Mouse (Mus musculus): Measurements from ENCODE around the gene Pmvk. TPM values are rescaled to one million over a fixed set of nuclear protein-coding genes. Genes with fewer than 3 reads are reported as not detected.

The Pmvk gene
- total and polyA plus RNA-seq, 2 experiments from 2014 or later, result 80.1 to 96.8 TPM

- H3K27me3 ChIP-seq (ENCODE audit: insufficient read depth, low read length), result no peaks in the 10 kb centered on the region
- H3K27ac ChIP-seq (ENCODE audit: low read depth, low read length), result no peak within 1 kb of the TSS
- peak within 1 kb of the TSS; percentile 39; the same call in 1 of the 2 replicates for H3K9ac ChIP-seq
- DNase-seq, result no peak
- peaks cover 24% of the 10 kb centered on the region for H3K36me3 ChIP-seq (ENCODE audit: insufficient read depth)
- 4% methylated on average over 16 of the region's 16 CpGs for WGBS
- no peaks in the 10 kb centered on the region for H3K9me3 ChIP-seq (ENCODE audit: low read length)
- peak; percentile 50 for ATAC-seq
- peaks cover 2% of the 10 kb centered on the region for H3K4me1 ChIP-seq (ENCODE audit: insufficient read depth)
- no peak for TF ChIP-seq CTCF (IDR thresholded peaks at IDR 0.05; ENCODE audit: low read depth)
- H3K4me3 ChIP-seq (ENCODE audit: low read depth, low read length), result peak within 1 kb of the TSS; percentile 23
- peak within 1 kb of the TSS; percentile 35 for H3K4me2 ChIP-seq (ENCODE audit: low read depth)
Measured at GRCm38 (mm10) chr3:89436176-89437113, 17.9 kb upstream of the Pmvk start, which contains the start of gene Pbxip1. Gene Pbxip1, plus strand, starts transcription at chr3:89436706.

- no peaks in the 10 kb centered on the region for H3K4me1 ChIP-seq (ENCODE audit: insufficient read depth)
- 0 out of 2 replicates have a peak overlapping the region, but pooled peaks have one; percentile 23 for H3K4me3 ChIP-seq (ENCODE audit: low read depth, low read length)
- no peak overlapping the region for H3K27ac ChIP-seq (ENCODE audit: low read depth, low read length)
- no peaks in the 10 kb centered on the region for H3K27me3 ChIP-seq (ENCODE audit: insufficient read depth, low read length)
- WGBS, result 21% methylated on average over 5 of the region's 5 CpGs
- TF ChIP-seq CTCF (IDR thresholded peaks at IDR 0.05; ENCODE audit: low read depth), result no peak
- H3K9ac ChIP-seq, result peak overlapping the region; percentile 39; the same call in 1 of the 2 replicates
- peak; percentile 75 for ATAC-seq
- peaks cover 24% of the 10 kb centered on the region for H3K36me3 ChIP-seq (ENCODE audit: insufficient read depth)
- H3K4me2 ChIP-seq (ENCODE audit: low read depth), result peak overlapping the region; percentile 35
- no peak for DNase-seq
- H3K9me3 ChIP-seq (ENCODE audit: low read length), result no peaks in the 10 kb centered on the region
Measured at GRCm38 (mm10) chr3:89437269-89437668, 17.1 kb upstream of the Pmvk start.

- Histone ChIP-seq H3K4me2 (ENCODE audit: low read depth) (no peak overlapping the region), H3K9me3 (ENCODE audit: low read length) (no peaks in the 10 kb centered on the region)
- WGBS, result 91% methylated on average over 2 of the region's 2 CpGs
Measured at GRCm38 (mm10) chr3:89440691-89441090, 13.7 kb upstream of the Pmvk start.

GRCm38 (mm10) chr3:89448720-89449537 is 5.4 kb upstream of the Pmvk start:
- H3K9me3 ChIP-seq (ENCODE audit: low read length), result no peaks in the 10 kb centered on the region
- no peak for TF ChIP-seq CTCF (IDR thresholded peaks at IDR 0.05; ENCODE audit: low read depth)
- H3K27me3 ChIP-seq (ENCODE audit: insufficient read depth, low read length), result no peaks in the 10 kb centered on the region
- H3K9ac ChIP-seq, result no peak overlapping the region
- no peak overlapping the region for H3K4me3 ChIP-seq (ENCODE audit: low read depth, low read length)
- peak; percentile 56 for ATAC-seq
- no peak overlapping the region for H3K27ac ChIP-seq (ENCODE audit: low read depth, low read length)
- H3K4me1 ChIP-seq (ENCODE audit: insufficient read depth), result no peaks in the 10 kb centered on the region
- no peak for DNase-seq
- no peak overlapping the region for H3K4me2 ChIP-seq (ENCODE audit: low read depth)
- WGBS, result 71% methylated on average over 13 of the region's 13 CpGs
- no peaks in the 10 kb centered on the region for H3K36me3 ChIP-seq (ENCODE audit: insufficient read depth)

More at GRCm38 (mm10) chr3:89440691-89441090, 13.7 kb upstream of the Pmvk start:
- no peaks in the 10 kb centered on the region for H3K4me1 ChIP-seq (ENCODE audit: insufficient read depth)
- H3K27me3 ChIP-seq (ENCODE audit: insufficient read depth, low read length), result no peaks in the 10 kb centered on the region
- H3K27ac ChIP-seq (ENCODE audit: low read depth, low read length), result no peak overlapping the region
- H3K36me3 ChIP-seq (ENCODE audit: insufficient read depth), result no peaks in the 10 kb centered on the region
- H3K9ac ChIP-seq, result no peak overlapping the region
- DNase-seq, result no peak
- H3K4me3 ChIP-seq (ENCODE audit: low read depth, low read length), result no peak overlapping the region
- no peak for TF ChIP-seq CTCF (IDR thresholded peaks at IDR 0.05; ENCODE audit: low read depth)
- ATAC-seq, result no peak

GRCm38 (mm10) chr3:89449541-89449940 is 4.8 kb upstream of the Pmvk start:
- H3K27ac ChIP-seq (ENCODE audit: low read depth, low read length), result no peak overlapping the region
- DNase-seq (peak; percentile 75), ATAC-seq (peak; percentile 81)
- no peak overlapping the region for H3K9ac ChIP-seq
- 41% methylated on average over 7 of the region's 7 CpGs for WGBS
- H3K36me3 ChIP-seq (ENCODE audit: insufficient read depth), result no peaks in the 10 kb centered on the region
- TF ChIP-seq CTCF (IDR thresholded peaks at IDR 0.05; ENCODE audit: low read depth), result peak; percentile 70
- no peaks in the 10 kb centered on the region for H3K4me1 ChIP-seq (ENCODE audit: insufficient read depth)
- H3K4me2 ChIP-seq (ENCODE audit: low read depth), result no peak overlapping the region
- no peaks in the 10 kb centered on the region for H3K27me3 ChIP-seq (ENCODE audit: insufficient read depth, low read length)
- H3K9me3 ChIP-seq (ENCODE audit: low read length), result no peaks in the 10 kb centered on the region
- H3K4me3 ChIP-seq (ENCODE audit: low read depth, low read length), result no peak overlapping the region

GRCm38 (mm10) chr3:89451916-89452315 is 2.4 kb upstream of the Pmvk start:
- Histone ChIP-seq H3K27ac (ENCODE audit: low read depth, low read length) (no peak overlapping the region), H3K9ac (no peak overlapping the region; the same call in none of the 2 replicates), H3K4me2 (ENCODE audit: low read depth) (no peak overlapping the region), H3K9me3 (ENCODE audit: low read length) (no peaks in the 10 kb centered on the region), H3K27me3 (ENCODE audit: insufficient read depth, low read length) (no peaks in the 10 kb centered on the region), H3K36me3 (ENCODE audit: insufficient read depth) (no peaks in the 10 kb centered on the region), H3K4me1 (ENCODE audit: insufficient read depth) (no peaks in the 10 kb centered on the region), H3K4me3 (ENCODE audit: low read depth, low read length) (no peak overlapping the region)
- 85% methylated on average over 1 of the region's 1 CpGs for WGBS
- DNase-seq (no peak), ATAC-seq (no peak)
- TF ChIP-seq CTCF (IDR thresholded peaks at IDR 0.05; ENCODE audit: low read depth), result no peak

Measured in forebrain, postnatal 0 days (tissue).